Mouse (Mus musculus): Measurements from ENCODE around the gene Ppil4. TPM values are rescaled to one million over a fixed set of nuclear protein-coding genes. Genes with fewer than 3 reads are reported as not detected.

The Ppil4 gene
- polyA plus RNA-seq (2014; fragmentation: Illumina TruSeq; extraction: RNeasy Lipid Tissue Mini Kit (QIAGEN cat#74804); ENCODE audit: low read depth, low replicate concordance): 24.2 TPM

DNA sequence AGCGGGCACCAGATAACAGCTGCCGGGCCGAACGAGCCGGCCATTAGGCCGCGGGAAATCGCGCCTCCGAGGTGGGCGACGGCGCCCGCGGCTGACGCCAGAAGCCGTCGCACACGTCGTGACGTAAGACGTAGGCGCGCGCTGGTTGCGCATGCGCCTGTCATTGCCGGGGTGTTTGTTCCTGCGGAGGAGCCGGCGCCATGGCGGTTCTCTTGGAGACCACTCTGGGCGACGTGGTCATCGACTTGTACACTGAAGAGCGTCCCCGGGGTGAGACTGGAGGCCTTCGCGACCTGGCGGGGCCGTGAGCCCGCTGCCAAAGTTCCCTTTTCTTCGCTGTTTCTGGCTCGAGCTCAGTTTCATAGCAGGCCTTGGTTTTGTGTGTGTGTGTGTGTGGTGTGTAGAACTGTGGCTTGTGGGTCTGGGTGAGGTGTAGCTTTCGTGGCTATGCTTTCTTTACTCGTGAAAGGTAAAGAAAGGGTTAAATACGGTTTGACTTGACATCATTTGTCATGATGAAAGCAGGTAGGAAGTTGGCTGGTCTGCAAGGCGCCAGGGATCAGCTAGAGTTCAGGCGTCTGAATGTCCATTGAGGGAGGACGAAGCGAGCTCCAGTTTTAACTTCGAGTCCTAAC, at the start of gene Ppil4, which contains the start of gene Ginm1:
Gene Ppil4, plus strand, starts transcription at position 141 of the 635 bp plus-strand sequence.
Gene Ginm1, minus strand, starts transcription at position 74 of the 635 bp plus-strand sequence.

GRCm38 (mm10) chr10:7832171-7832676, 39.5 kb downstream of the Ppil4 start, which contains the start of gene Zc3h12d:
Gene Zc3h12d, plus strand, starts transcription at chr10:7832470.

Other genes with a start within 250 kb of the Ppil4 start
- gene Lrp11, start 203.1 kb upstream of the Ppil4 start, polyA plus RNA-seq (2014; fragmentation: Illumina TruSeq; extraction: RNeasy Lipid Tissue Mini Kit (QIAGEN cat#74804); ENCODE audit: low read depth, low replicate concordance): 1.9 TPM
- gene Nup43, start 125.4 kb upstream of the Ppil4 start, polyA plus RNA-seq (2014; fragmentation: Illumina TruSeq; extraction: RNeasy Lipid Tissue Mini Kit (QIAGEN cat#74804); ENCODE audit: low read depth, low replicate concordance): 7.7 TPM
- gene Pcmt1, start 111.8 kb upstream of the Ppil4 start, polyA plus RNA-seq (2014; fragmentation: Illumina TruSeq; extraction: RNeasy Lipid Tissue Mini Kit (QIAGEN cat#74804); ENCODE audit: low read depth, low replicate concordance): 41.5 TPM
- gene Lats1, start 111.7 kb upstream of the Ppil4 start, polyA plus RNA-seq (2014; fragmentation: Illumina TruSeq; extraction: RNeasy Lipid Tissue Mini Kit (QIAGEN cat#74804); ENCODE audit: low read depth, low replicate concordance): 18.9 TPM
- gene Katna1, start 66.9 kb upstream of the Ppil4 start, polyA plus RNA-seq (2014; fragmentation: Illumina TruSeq; extraction: RNeasy Lipid Tissue Mini Kit (QIAGEN cat#74804); ENCODE audit: low read depth, low replicate concordance): 24.4 TPM
- gene Ginm1, start 67 bp upstream of the Ppil4 start, polyA plus RNA-seq (2014; fragmentation: Illumina TruSeq; extraction: RNeasy Lipid Tissue Mini Kit (QIAGEN cat#74804); ENCODE audit: low read depth, low replicate concordance): 141 TPM
- 2.2 TPM for gene Zc3h12d, start 39.6 kb downstream of the Ppil4 start, polyA plus RNA-seq (2014; fragmentation: Illumina TruSeq; extraction: RNeasy Lipid Tissue Mini Kit (QIAGEN cat#74804); ENCODE audit: low read depth, low replicate concordance)
- 72.3 TPM for gene Tab2, start 163.3 kb downstream of the Ppil4 start, polyA plus RNA-seq (2014; fragmentation: Illumina TruSeq; extraction: RNeasy Lipid Tissue Mini Kit (QIAGEN cat#74804); ENCODE audit: low read depth, low replicate concordance)

Measured in liver, adult 10 weeks (tissue).